Mouse (Mus musculus) layer of hippocampus, postnatal 14 days (tissue): ENCODE data around the gene Akap8l. TPM values are rescaled to one million over a fixed set of nuclear protein-coding genes. Genes with fewer than 3 reads are reported as not detected.

Experiments used
- DNase-seq, 2 experiments: peaks; one replicate each; pipeline ENCODE4 v3.0.0; 2021 to 2022; ENCODE audit warnings: low spot score in 2 of 2, mixed read lengths in 1 of 2
- long read RNA-seq, 2 experiments: library from polyadenylated mRNA; stranded (forward); transcript quantifications; one replicate each; pipeline ENCODE4 v2.0.0; 2021
- total RNA-seq, 2 experiments: library from RNA; stranded (reverse); gene quantifications; 2 replicates each; pipeline ENCODE4 v1.2.3; 2021

Akap8l gene
- 100 to 1,000 TPM; 134 to 157 TPM for total RNA-seq
- long read RNA-seq, experiment 1, full-length matches to known transcripts, result 43 of 102 reads
- long read RNA-seq, experiment 1, partial matches to known transcripts, result 15 of 102 reads
- long read RNA-seq, experiment 1, other reads (novel, unspliced or antisense), result 44 of 102 reads
- long read RNA-seq, experiment 2, full-length matches to known transcripts, result 32 of 91 reads
- long read RNA-seq, experiment 2, partial matches to known transcripts, result 13 of 91 reads
- long read RNA-seq, experiment 2, other reads (novel, unspliced or antisense), result 46 of 91 reads

DNA sequence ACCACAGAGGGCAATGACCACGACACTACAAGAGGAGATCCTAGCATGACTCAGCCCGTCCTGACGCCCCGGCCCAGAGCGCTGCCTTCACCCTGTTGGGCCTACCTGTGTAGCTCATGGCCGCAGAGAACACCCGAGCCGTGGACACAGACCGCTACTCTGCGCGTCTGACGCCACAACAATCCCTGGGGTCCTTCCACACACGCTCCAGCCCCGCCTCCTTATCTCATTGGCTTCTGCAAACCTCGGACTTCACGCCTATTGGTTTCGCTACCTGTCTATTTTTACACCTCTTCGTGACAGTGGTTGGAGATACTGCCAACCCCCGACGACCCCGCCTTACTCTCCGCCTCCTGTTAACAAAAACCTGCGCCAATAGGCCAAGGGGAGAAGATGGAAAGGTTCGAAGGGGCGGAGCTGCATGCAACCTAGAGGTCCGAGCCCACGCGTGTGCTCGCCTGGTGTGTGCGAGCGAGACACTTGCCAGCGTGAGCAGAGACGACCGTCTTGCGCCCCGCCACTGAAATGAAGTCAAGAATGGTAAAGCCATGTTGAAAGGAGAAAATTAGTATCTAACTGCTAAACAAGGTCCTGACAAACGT lies at the start of gene Akap8l:
Gene Akap8l, minus strand, starts transcription at position 226 of the 602 bp plus-strand sequence.
- peak; percentile 98 to 99 for DNase-seq

DNA sequence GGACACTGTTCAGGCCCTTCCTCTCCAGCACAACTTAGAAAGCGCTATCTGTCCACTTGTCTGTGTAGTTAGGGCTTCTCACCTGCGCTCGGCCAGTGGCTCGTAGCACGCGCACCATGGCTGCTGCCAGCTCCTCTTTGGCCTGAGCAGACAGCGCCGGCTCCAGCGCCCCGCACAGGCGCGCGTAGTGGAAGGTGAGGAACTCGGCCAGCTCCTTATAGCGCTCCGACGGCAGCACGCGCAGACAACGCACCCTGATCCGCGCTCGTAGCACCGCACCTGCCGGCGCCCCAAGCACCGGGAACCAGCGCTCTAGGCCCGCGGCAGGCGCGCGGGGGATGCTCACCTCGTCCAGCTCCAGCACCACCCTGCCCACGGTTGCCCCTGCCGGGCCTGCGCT lies 45.9 kb upstream of the Akap8l start:
- DNase-seq, result no peak

DNA sequence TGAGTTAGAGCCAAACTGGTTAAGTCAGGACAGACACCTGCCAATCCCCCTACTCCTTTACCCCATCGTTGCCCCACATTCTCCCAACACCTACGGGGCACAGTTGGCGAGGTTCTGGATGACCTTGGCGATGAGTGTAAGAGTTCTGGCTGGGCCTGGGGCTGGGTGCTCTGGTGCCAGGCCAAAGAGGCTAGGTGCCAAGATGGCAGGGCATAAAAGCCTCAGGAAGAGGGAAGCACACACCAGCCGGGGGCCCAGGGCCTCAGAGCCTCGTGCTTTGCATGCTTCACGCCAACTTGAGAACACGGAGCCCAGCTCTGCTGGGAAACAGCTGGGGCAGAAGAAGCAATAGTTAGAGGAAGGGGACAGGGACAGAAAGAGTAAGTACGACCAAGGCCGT lies 43.5 kb upstream of the Akap8l start:
- no peak for DNase-seq

DNA sequence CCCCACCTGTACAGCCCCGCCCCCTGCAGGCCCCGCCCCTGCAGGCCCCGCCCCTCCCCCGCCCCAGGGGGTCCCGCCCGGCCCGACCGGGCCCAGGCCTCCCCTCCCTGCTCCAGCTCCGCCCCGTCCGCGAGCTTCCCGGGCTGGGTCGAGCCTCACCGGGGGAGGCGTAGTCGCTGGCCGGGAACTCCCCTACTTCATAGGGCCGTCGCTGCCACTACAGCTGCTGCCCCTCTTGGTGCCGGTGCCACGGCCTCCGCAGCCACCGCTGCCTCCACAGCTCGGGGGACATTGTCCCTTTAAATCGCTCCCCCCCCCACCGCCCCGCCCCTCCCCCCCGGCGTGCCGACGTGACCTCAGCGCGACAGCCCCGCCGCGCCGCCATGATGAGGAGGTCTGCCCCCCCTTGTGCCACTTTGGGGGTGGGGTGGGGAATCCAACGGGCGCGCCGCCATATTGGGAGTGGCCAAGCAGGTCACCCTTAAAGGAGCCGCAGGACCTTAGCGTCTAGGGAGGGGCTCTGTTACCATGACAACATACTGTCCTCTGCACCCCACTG lies 38.8 kb upstream of the Akap8l start, which contains the start of gene Wiz:
Gene Wiz, minus strand, starts transcription at position 339 of the 559 bp plus-strand sequence.
- peak; percentile 90 to 95 for DNase-seq

DNA sequence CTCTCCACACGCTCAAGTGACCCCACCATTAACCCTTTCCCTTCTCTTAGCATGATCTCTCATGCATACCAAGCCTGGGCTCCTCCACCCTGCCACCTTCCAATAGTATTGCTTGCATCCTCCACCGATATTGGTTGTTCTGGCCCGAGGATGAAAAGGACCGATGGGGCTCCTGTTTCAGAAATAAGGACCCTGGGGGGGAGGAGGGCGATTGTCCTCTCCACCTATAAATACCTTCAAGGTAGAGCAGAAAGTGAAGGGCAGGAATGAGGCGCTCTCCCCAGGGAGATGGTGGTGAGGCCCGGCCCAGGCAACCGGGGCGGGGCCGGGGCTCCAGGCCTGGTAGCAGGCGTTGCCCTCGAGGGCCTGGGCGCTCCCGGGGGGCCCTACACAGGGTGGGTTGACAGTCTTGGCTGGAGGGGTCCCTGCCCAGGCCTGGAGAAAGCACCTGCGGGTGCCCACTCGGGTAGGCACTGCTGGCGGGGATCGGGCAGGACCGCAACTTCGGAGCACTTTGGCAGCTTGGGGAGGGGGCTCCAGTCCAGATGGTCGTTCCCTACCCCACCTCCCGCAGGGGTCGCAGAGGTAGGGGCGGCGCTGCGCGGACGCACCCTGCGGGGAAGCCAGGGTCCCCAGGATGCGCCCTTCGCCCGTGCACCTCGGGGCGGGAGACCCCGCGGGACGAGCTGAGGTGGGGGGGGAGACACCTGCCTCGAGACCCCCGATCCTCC lies 38.1 kb upstream of the Akap8l start:
- no peak for DNase-seq

DNA sequence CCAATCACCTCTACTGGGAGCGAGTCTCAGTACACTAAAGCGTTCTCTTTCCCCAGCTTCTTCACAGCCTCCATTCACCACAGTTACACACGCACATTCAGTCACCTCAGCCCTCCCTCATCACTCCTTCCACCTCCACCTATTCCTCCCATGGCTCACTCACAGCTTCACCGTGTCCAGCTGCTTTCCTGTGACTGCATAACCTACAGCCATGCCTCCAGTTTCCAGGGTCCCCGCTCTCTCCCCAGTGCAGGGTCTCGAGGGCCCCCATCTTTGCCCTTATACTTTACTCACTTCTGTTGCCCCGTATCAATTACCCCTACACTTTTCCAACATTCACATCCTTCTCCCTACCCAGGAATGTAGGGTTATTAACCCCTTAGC lies 37.6 kb upstream of the Akap8l start:
- DNase-seq, result no peak

DNA sequence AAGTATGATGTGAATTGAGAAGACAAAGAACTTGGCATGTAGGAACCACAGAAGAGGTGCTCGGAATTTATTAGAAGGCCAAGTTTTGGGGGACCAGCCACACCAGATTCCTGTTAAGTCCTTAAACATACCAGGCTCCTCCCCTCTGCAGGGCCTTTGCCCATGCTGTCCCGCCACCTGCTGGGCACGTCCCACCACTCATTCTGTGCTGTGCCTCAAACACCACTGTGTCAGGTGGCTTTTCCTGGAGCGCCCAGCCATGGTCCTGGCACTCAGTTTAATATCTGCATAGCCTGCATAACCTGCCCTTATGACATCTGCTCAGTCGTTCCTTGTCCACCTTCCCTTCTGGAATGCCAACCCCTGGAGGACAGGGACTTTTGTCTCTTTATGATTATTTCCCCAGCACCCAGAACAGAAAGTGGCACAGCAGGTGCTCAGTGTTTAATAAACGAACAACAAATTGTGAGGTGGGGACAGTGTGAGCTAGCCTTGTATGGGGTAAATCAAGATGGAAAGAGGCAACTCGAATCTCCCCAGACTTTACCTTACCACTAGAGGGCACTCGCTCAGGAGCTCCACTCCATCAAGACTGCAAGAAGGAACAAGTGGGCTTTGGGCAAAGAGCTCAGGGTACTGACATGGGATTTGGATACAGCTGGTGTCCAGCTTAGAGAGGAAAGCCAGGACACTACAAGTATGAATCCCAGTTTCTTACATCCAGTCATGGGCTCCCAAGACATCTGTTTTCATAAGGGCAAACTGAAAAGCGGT lies 36.4 kb upstream of the Akap8l start:
- peak; percentile 40 to 62 for DNase-seq

DNA sequence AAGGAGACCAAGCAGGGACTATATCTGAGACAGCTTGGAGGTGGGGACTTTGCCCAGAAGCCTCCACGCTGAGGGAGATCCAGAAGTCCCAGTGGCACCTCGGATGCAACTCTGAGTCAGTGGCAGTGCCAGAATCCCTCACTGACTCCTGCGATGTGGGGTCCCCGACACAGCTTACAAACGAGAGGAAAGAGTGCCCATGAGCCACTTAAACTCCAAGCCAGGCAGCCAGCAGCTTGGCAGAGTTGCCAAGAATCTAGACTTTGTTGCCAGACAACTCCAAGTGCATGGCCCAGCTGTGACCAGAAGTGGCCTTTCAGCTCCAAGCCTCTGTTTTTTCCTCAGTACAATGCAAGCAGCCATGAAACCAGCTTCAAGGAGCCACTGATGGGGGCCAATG lies 33.3 kb upstream of the Akap8l start:
- DNase-seq, result no peak

DNA sequence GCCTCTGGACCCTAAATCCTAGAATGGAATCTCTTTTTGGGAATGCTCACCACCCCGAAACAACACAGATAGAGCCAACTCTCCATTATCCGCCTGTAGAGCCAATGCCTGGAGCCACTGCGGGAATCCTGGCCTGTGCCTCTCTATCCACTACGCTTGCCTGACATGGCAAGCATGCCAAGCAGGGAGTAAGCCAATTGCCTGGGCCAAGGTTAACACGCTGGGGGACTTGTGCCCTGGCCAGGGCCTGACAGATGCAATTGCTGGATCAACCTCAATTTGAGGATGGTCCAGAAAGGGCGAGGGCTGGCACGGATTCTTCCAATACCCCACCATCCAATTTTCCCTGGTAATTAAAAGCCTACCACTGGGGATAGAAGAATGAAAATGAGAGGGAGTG lies 32.2 kb upstream of the Akap8l start:
- DNase-seq, result peak; percentile 72 to 82

DNA sequence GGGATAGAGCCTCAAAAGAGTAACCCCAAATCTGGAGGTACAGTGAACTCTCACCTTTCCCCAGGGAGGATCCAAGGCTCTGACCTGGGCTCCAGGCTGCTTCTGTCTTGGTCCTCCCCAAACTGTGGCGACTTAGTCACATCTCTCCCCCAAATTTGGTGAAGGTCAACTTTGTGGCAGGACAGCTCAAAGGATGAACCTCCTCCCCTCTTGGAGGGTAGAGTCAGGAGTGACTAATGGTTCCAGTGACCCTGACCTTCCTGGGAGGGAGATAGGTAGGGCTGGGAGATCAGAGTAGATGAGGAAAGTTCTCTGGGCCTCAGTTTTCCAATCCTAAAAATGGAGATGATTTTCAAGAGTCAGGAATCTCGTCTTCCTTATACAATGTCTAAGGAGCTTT lies 28.4 kb upstream of the Akap8l start:
- DNase-seq, result no peak

DNA sequence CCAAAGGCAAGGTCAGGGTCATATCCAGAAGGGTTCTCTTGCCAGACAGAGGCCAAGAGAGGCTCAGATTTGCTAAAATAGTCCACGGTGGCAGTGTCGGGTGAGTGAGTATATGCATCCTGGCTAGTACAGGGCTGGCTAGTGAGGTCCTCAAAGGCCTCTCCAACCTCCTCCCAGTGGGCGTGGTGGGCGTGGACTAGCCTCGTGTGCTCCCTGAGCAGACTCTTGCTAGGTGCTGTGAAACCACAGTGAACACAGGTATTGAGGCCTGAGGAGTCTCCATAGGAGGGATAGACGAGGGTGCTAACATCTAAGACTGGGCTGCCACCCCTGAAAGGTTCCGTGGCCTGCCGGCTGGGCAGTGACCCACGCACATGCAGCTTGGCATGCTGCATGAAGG lies 26.7 kb upstream of the Akap8l start:
- DNase-seq, result no peak

DNA sequence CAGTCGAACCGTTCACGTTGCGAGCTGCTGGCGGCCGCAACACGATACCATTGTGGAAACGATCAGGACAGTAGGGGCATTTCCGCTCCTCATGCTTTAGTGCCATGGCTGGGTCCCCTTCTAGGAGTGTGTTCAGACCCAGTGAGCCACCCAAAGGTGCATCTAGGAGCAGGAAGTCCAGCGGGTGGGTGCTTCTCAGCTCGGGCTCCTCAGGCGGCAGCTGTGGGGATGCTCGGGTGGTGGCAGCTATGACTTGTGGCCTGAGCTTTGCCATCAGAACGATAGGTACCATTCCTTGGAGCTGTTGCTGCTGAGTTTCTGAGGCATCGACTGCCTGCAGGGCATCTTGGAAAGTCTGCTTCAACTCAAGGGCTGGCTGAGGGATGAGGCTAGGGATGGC lies 26.1 kb upstream of the Akap8l start:
- DNase-seq, result no peak

DNA sequence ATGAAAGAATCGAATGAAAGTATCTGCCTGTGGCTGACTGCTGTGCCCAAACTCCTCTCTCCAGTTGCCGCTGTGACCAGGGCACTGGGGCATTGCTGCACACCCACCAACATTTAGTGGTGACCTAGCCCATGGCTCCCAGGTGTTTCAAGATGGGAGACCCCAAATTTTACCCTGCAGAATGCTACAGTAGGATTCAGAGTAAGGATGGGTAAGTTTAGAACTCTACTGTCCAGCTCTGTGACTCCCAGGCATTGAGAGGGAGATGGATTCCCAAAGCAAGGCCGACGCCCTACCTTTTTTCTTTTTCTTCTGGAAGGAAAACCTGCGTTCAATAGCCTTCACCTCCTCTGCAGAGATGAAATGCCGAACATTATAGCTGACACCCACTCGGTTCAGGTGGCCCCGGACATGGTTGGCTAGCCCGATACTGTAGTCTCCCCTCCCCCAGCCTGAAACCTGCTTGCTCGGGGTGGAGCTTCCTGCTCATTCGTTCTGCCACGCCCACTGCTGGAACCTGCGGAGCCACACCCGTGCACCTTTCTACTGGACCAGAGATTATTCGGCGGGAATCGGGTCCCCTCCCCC lies 18.7 kb upstream of the Akap8l start:
- no peak for DNase-seq

DNA sequence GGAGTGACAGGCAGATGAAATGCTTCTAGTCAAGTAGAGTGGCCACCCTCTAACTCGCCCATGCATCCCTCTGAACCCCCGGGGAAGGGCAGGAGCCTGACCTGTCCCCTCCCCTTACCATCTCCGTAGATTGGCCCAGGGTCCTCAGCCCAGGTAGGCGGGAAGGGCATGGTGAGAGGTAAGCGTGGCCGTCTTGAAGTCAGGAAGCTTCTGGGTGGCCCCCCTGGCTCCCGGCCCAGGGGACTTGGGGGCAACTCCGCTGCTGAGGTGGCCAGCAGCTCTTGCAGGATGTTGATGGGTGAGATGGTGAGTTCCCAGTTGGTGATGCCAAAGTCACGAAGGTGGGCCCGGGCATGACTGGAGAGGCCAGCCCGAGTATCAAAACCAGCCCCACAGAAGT lies 17.3 kb upstream of the Akap8l start:
- DNase-seq, result no peak

DNA sequence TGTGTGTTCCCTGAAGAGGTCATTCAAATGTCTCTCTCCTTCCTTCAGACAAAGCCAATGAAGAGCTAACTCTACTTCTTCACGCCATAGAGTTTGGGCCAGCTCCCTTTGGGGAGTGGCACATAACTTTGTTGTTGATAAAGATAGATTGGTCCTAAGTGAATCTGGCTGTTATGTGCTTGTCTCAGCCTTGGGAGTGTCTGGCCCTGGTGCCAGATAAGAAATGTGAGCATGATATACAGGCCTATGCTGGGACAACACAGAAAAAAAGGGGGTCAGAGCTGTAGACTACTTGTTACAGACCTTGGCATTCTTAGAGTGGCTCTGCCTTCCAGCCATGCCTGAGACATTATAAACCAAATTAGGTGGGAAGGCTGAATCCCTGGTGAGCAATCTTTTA lies 14.9 kb upstream of the Akap8l start:
- no peak for DNase-seq

DNA sequence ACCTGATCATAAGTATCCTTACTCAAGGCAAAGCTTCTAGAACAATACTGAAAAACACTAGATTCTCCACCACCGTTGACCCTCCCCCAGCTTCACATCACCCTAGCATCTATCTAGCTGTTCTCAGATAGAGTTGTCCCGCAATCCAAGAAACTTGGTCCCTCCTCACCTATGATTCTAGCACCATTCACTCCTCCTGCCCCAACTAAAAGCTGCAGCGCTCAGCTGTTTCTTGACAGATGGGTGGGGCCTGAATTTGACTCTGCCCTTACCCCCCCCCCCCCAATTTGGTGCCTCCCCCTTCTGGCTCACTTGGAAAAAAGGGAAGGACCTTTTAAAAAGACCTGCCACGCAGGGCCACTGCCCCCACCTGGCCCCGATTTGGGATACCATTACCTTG lies 14.4 kb upstream of the Akap8l start:
- DNase-seq, result no peak

DNA sequence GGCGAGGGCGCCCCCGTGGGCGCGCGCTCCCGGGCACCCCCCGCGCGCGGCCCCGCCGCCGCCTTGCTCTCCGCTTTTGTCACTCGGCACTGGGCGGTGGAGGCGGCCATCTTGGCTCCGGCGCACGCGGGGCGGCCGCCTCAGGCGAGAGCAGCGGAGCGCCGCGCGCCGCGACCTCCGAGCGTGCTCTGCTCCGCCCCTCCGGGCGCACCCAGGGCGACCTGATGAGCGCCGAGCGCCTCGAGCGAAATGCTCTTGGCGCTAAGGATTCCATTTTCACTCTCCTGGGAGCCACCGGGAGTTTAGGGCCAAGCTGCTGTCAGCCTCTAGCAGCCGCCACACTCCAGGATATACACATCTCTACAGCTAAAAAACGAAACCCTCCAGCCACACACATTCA lies 13.9 kb upstream of the Akap8l start:
- peak; percentile 84 to 88 for DNase-seq

DNA sequence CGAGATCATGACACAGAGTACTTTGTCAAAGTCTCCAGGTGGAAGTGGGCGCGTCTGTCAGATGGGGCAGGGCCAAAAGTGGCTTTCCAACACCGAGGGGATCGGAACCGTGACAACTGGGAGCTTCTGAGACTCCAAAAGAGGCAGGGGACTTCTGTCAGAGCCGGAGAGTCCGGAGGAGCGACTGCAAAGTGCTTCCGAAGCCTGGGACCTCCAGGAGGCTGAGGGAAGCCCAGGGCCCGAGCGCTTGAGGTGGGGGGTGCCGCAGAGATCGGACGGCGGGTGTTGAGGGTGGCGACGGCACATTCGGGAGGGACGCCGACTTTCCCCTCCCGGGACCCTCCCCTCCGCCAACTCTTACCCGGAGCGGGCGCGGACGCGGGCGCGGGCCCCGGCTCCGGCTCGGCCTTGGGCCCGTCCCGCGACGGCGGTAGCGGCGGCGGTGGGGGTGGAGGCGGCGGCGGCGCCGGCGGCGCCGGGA lies 13.5 kb upstream of the Akap8l start:
- no peak for DNase-seq

DNA sequence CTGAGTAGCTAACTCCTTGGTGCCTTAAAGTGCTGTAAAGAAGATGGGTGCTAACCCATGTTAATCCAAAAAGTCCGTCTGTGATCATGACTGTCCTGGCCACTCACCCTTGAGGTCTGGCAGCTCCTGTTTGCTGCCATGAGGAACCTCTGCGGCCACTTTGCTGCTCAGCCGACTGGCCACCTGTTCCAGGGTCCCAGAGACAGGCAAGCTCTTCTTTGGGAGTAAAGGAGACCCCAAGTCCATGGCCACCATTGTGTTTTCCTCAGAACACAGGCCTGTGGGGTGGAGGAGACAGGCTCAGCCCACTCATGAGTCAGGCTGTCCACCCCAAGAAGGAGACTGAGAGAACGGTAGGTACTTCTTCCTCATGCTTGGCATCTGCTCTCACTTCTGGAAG lies 12.3 kb upstream of the Akap8l start:
- no peak for DNase-seq

DNA sequence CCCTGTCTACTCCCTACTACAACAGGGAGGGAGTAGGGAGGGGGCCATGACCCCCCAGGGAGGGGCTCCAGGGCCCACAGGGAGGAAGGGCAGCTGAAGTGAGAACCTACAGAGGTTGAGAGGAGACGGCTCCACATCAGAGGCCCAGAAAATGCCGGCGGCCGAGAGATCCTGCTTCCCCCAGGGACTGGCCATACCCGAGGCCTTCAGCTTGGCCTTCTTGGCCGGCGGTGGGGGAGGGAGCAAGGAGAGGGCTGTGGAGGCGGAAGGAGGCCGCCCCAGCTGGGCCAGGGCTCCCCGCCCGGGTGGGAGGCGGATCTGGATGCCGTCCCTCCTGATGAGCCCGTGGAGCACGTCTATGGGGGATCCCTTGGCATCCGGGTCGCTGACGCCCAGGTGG lies 9.5 kb upstream of the Akap8l start:
- DNase-seq, result no peak

DNA sequence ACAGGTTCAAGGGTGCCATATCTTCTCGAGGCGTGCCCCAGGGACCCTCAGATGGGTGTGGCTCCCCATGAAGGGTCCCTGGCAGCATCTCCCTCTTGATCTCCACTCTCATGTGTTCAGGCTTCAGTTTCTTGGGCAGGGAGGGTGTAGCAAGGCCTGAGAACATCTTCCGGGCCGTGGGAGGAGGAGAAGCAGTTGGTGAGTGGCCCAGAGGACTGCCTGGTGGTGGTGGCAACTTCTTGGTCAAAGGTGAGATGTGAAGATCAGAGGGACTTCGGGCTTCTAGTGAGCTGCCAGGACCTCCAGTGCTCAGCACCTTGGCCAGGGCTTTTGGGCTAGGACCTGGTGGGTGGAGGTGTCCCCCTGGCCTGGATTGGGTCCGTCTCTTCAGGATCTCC lies 8.5 kb upstream of the Akap8l start:
- no peak for DNase-seq
